Mouse (Mus musculus): ENCODE results near the gene Ubald1. TPM values are rescaled to one million over a fixed set of nuclear protein-coding genes. Genes with fewer than 3 reads are reported as not detected.

Gene Ubald1
- total and polyA plus RNA-seq, 2 experiments from 2014 or later, result 18.3 to 27.6 TPM

GRCm38 (mm10) chr16:4897146-4897730, 17.1 kb upstream of the Ubald1 start:
- Histone ChIP-seq H3K27me3 (ENCODE audit: control insufficient read depth, insufficient read depth, low read length) (no peaks in the 10 kb centered on the region), H3K9ac (replicated peaks; ENCODE audit: low read depth, low read length) (0 out of 2 replicates have a peak overlapping the region, but pooled peaks have one; percentile 1), H3K4me3 (ENCODE audit: low read depth, low read length) (no peak overlapping the region), H3K4me1 (ENCODE audit: control insufficient read depth, insufficient read depth) (peaks cover 34% of the 10 kb centered on the region), H3K4me2 (ENCODE audit: low read depth, low read length) (no peak overlapping the region), H3K27ac (ENCODE audit: low read depth) (peak overlapping the region; percentile 61), H3K36me3 (replicated peaks; ENCODE audit: control insufficient read depth, insufficient read depth, low read length) (no peaks in the 10 kb centered on the region), H3K9me3 (replicated peaks; ENCODE audit: control insufficient read depth, low read length) (no peaks in the 10 kb centered on the region)
- TF ChIP-seq CTCF (IDR thresholded peaks at IDR 0.05; ENCODE audit: low read depth) (peak; percentile 16), EP300 (IDR thresholded peaks at IDR 0.05; ENCODE audit: low read depth) (no peak)
- DNase-seq (ENCODE audit: low spot score) (no peak), ATAC-seq (ENCODE audit: insufficient read depth, low read depth) (peak; percentile 35; the same call in 1 of the 2 replicates)
- WGBS, result 41% methylated on average over 7 of the region's 7 CpGs

- Histone ChIP-seq H3K4me1 (ENCODE audit: control insufficient read depth, insufficient read depth) (peaks cover 38% of the 10 kb centered on the region), H3K9ac (replicated peaks; ENCODE audit: low read depth, low read length) (0 out of 2 replicates have a peak overlapping the region, but pooled peaks have one; percentile 1), H3K36me3 (replicated peaks; ENCODE audit: control insufficient read depth, insufficient read depth, low read length) (no peaks in the 10 kb centered on the region), H3K4me3 (ENCODE audit: low read depth, low read length) (no peak overlapping the region), H3K27me3 (ENCODE audit: control insufficient read depth, insufficient read depth, low read length) (no peaks in the 10 kb centered on the region), H3K4me2 (ENCODE audit: low read depth, low read length) (peak overlapping the region; percentile 23; the same call in 1 of the 2 replicates), H3K27ac (ENCODE audit: low read depth) (peak overlapping the region; percentile 61), H3K9me3 (replicated peaks; ENCODE audit: control insufficient read depth, low read length) (no peaks in the 10 kb centered on the region)
- peak; percentile 79 for ATAC-seq (ENCODE audit: insufficient read depth, low read depth)
- WGBS, result 12% methylated on average over 5 of the region's 5 CpGs
- DNase-seq (ENCODE audit: low spot score), result no peak
- TF ChIP-seq CTCF (IDR thresholded peaks at IDR 0.05; ENCODE audit: low read depth) (no peak), EP300 (IDR thresholded peaks at IDR 0.05; ENCODE audit: low read depth) (peak; percentile 49; the same call in 1 of the 2 replicates)
These were observed 16.3 kb upstream of the Ubald1 start for GRCm38 (mm10) chr16:4896249-4897027.

- no peak for DNase-seq (ENCODE audit: low spot score)
These were observed 14.2 kb upstream of the Ubald1 start for GRCm38 (mm10) chr16:4894201-4894908.

GRCm38 (mm10) chr16:4892171-4892570, 12.1 kb upstream of the Ubald1 start:
- Histone ChIP-seq H3K27ac (ENCODE audit: low read depth) (peak overlapping the region; percentile 30), H3K9ac (replicated peaks; ENCODE audit: low read depth, low read length) (no peak overlapping the region), H3K36me3 (replicated peaks; ENCODE audit: control insufficient read depth, insufficient read depth, low read length) (no peaks in the 10 kb centered on the region), H3K4me2 (ENCODE audit: low read depth, low read length) (no peak overlapping the region), H3K27me3 (ENCODE audit: control insufficient read depth, insufficient read depth, low read length) (no peaks in the 10 kb centered on the region), H3K4me1 (ENCODE audit: control insufficient read depth, insufficient read depth) (peaks cover 63% of the 10 kb centered on the region), H3K4me3 (ENCODE audit: low read depth, low read length) (no peak overlapping the region), H3K9me3 (replicated peaks; ENCODE audit: control insufficient read depth, low read length) (no peaks in the 10 kb centered on the region)
- TF ChIP-seq EP300 (IDR thresholded peaks at IDR 0.05; ENCODE audit: low read depth), result no peak
- no peak for TF ChIP-seq CTCF (IDR thresholded peaks at IDR 0.05; ENCODE audit: low read depth)
- ATAC-seq (ENCODE audit: insufficient read depth, low read depth) (no peak), DNase-seq (ENCODE audit: low spot score) (no peak)
- WGBS, result 77% methylated on average over 6 of the region's 6 CpGs

More at GRCm38 (mm10) chr16:4894201-4894908, 14.2 kb upstream of the Ubald1 start:
- Histone ChIP-seq H3K4me3 (ENCODE audit: low read depth, low read length) (no peak overlapping the region), H3K27ac (ENCODE audit: low read depth) (peak overlapping the region; percentile 54), H3K4me2 (ENCODE audit: low read depth, low read length) (no peak overlapping the region), H3K4me1 (ENCODE audit: control insufficient read depth, insufficient read depth) (peaks cover 55% of the 10 kb centered on the region), H3K9ac (replicated peaks; ENCODE audit: low read depth, low read length) (no peak overlapping the region), H3K9me3 (replicated peaks; ENCODE audit: control insufficient read depth, low read length) (no peaks in the 10 kb centered on the region), H3K27me3 (ENCODE audit: control insufficient read depth, insufficient read depth, low read length) (no peaks in the 10 kb centered on the region), H3K36me3 (replicated peaks; ENCODE audit: control insufficient read depth, insufficient read depth, low read length) (no peaks in the 10 kb centered on the region)
- no peak for ATAC-seq (ENCODE audit: insufficient read depth, low read depth)
- TF ChIP-seq CTCF (IDR thresholded peaks at IDR 0.05; ENCODE audit: low read depth) (no peak), EP300 (IDR thresholded peaks at IDR 0.05; ENCODE audit: low read depth) (no peak)
- WGBS, result 57% methylated on average over 7 of the region's 7 CpGs

GRCm38 (mm10) chr16:4890201-4890709, 10.1 kb upstream of the Ubald1 start:
- H3K4me2 ChIP-seq (ENCODE audit: low read depth, low read length), result peak overlapping the region; percentile 10; the same call in 1 of the 2 replicates
- no peak for TF ChIP-seq CTCF (IDR thresholded peaks at IDR 0.05; ENCODE audit: low read depth)
- TF ChIP-seq EP300 (IDR thresholded peaks at IDR 0.05; ENCODE audit: low read depth), result 0 out of 2 replicates have a peak, but pooled peaks have one; percentile 44
- peaks cover 52% of the 10 kb centered on the region for H3K4me1 ChIP-seq (ENCODE audit: control insufficient read depth, insufficient read depth)
- DNase-seq (ENCODE audit: low spot score) (peak; percentile 78), ATAC-seq (ENCODE audit: insufficient read depth, low read depth) (peak; percentile 52)
- H3K9me3 ChIP-seq (replicated peaks; ENCODE audit: control insufficient read depth, low read length), result no peaks in the 10 kb centered on the region
- no peak overlapping the region for H3K9ac ChIP-seq (replicated peaks; ENCODE audit: low read depth, low read length)
- no peak overlapping the region for H3K4me3 ChIP-seq (ENCODE audit: low read depth, low read length)
- no peaks in the 10 kb centered on the region for H3K27me3 ChIP-seq (ENCODE audit: control insufficient read depth, insufficient read depth, low read length)
- no peaks in the 10 kb centered on the region for H3K36me3 ChIP-seq (replicated peaks; ENCODE audit: control insufficient read depth, insufficient read depth, low read length)
- H3K27ac ChIP-seq (ENCODE audit: low read depth), result peak overlapping the region; percentile 90
- 29% methylated on average over 4 of the region's 4 CpGs for WGBS

Measured in heart, postnatal 0 days (tissue).